Mouse (Mus musculus) embryonic facial prominence, embryonic 11.5 days (tissue): Measurements from ENCODE around the gene Ndufa3. TPM values are rescaled to one million over a fixed set of nuclear protein-coding genes. Genes with fewer than 3 reads are reported as not detected.

Experiments
- ATAC-seq: fragments of 200-750 bp; cut with Nextera tagmentation; replicated peaks from 2 replicates; pipeline ENCODE4 v1.8.0; 2017; ENCODE audit warnings: low read depth; ENCODE audit not compliant: insufficient number of reproducible peaks, low FRiP score, low TSS enrichment
- DNase-seq: peaks from one replicate; pipeline ENCODE4 v3.0.0-alpha.2; 2015; ENCODE audit warnings: low spot score
- H3K27ac ChIP-seq: fragments of 300-500 bp; sonication (generic); replicated peaks from 2 replicates; pipeline ENCODE4 v1.5.1; 2014; ENCODE audit warnings: mild to moderate bottlenecking, low read depth, low read length, control low read depth
- H3K27me3 ChIP-seq: fragments of 300-500 bp; sonication (generic); 2 replicates; pipeline ENCODE4 v1.6.1; 2014; ENCODE audit warnings: mild to moderate bottlenecking, low read length, moderate library complexity, mixed read lengths; ENCODE audit not compliant: control insufficient read depth, insufficient read depth
- H3K36me3 ChIP-seq: fragments of 300-500 bp; sonication (generic); replicated peaks from 2 replicates; pipeline ENCODE4 v1.6.1; 2014; ENCODE audit warnings: low read depth, mild to moderate bottlenecking, low read length, moderate library complexity, mixed read lengths; ENCODE audit not compliant: control insufficient read depth, insufficient read depth
- H3K4me1 ChIP-seq: fragments of 300-500 bp; sonication (generic); 2 replicates; pipeline ENCODE4 v1.6.1; 2014; ENCODE audit warnings: low read length, mixed read lengths; ENCODE audit not compliant: control insufficient read depth, insufficient read depth
- H3K4me2 ChIP-seq: fragments of 300-500 bp; sonication (generic); 2 replicates; pipeline ENCODE4 v1.6.1; 2014; ENCODE audit warnings: low read depth, mild to moderate bottlenecking, control low read depth, low read length, moderate library complexity
- H3K4me3 ChIP-seq: fragments of 300-500 bp; sonication (generic); 2 replicates; pipeline ENCODE4 v1.5.1; 2014; ENCODE audit warnings: low read depth, low read length, control low read depth
- H3K9ac ChIP-seq: fragments of 300-500 bp; sonication (generic); replicated peaks from 2 replicates; pipeline ENCODE4 v1.6.1; 2014; ENCODE audit warnings: mild to moderate bottlenecking, control low read depth, low read length
- H3K9me3 ChIP-seq: fragments of 300-500 bp; sonication (generic); replicated peaks from 2 replicates; pipeline ENCODE4 v1.6.1; 2016; ENCODE audit warnings: mild to moderate bottlenecking, low read length, inconsistent platforms, mixed read lengths; ENCODE audit not compliant: control insufficient read depth
- WGBS: fragments of 180-500 bp; shearing (Covaris S2); extraction: QIAGEN DNeasy Blood & Tissue Kit; methylation state at CpG from one replicate; pipeline ENCODE4 v1.1.7; 2014; 5-methylcytosine and 5-hydroxymethylcytosine counted together
- polyA plus RNA-seq: library from polyadenylated mRNA; unstranded; fragments of >200 nt; fragmentation: Nextera tagmentation; extraction: Ambion mirVana; gene quantifications from 2 replicates; pipeline ENCODE4 v1.2.1, GENCODE M21; 2014

Ndufa3 gene
- polyA plus RNA-seq, 1 experiment from 2014 or later: 296 TPM

- H3K4me3 ChIP-seq: no peak overlapping the region
- H3K9ac ChIP-seq: no peak overlapping the region
- H3K9me3 ChIP-seq: no peaks in the 10 kb centered on the region
- ATAC-seq (no peak), DNase-seq (no peak)
- no peak overlapping the region for H3K4me2 ChIP-seq
- no peaks in the 10 kb centered on the region for H3K4me1 ChIP-seq
- 74% methylated on average over 2 of the region's 2 CpGs for WGBS
- H3K27ac ChIP-seq: no peak overlapping the region
- H3K36me3 ChIP-seq: no peaks in the 10 kb centered on the region
- no peaks in the 10 kb centered on the region for H3K27me3 ChIP-seq
Measured at GRCm38 (mm10) chr7:3580029-3580428, 37.1 kb upstream of the Ndufa3 start.

GRCm38 (mm10) chr7:3585763-3586162 is 31.4 kb upstream of the Ndufa3 start:
- Histone ChIP-seq H3K27ac (no peak overlapping the region), H3K36me3 (no peaks in the 10 kb centered on the region), H3K4me2 (no peak overlapping the region), H3K9ac (no peak overlapping the region), H3K27me3 (no peaks in the 10 kb centered on the region), H3K4me3 (no peak overlapping the region), H3K9me3 (no peaks in the 10 kb centered on the region), H3K4me1 (no peaks in the 10 kb centered on the region)
- no peak for ATAC-seq
- DNase-seq: no peak
- 8% methylated on average over 6 of the region's 6 CpGs for WGBS

DNA sequence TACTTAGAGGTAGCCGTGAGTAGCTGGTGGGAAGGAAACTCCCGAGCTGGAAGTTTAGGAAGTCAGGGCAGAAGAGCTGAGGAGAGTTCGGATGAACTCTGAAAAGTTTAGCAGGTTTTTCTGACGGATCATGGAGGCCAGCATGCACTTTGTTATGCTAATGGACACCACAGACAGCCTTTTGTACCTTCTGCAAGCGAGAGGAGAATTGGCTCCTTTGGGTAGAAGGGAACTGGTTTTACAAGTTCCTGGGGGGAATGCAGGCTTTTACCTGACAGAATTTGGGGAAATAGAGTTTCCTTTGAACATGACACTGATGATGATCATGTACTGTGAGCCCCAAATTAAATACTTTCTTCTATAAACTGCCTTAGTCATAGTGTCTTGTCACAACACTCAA is 30.9 kb upstream of the Ndufa3 start:
- no peak overlapping the region for H3K27ac ChIP-seq
- DNase-seq (peak; percentile 29), ATAC-seq (no peak)
- no peaks in the 10 kb centered on the region for H3K9me3 ChIP-seq
- 4% methylated on average over 5 of the region's 5 CpGs for WGBS
- H3K4me2 ChIP-seq: no peak overlapping the region
- H3K9ac ChIP-seq: no peak overlapping the region
- H3K27me3 ChIP-seq: no peaks in the 10 kb centered on the region
- H3K4me3 ChIP-seq: no peak overlapping the region
- H3K4me1 ChIP-seq: no peaks in the 10 kb centered on the region
- H3K36me3 ChIP-seq: no peaks in the 10 kb centered on the region

DNA sequence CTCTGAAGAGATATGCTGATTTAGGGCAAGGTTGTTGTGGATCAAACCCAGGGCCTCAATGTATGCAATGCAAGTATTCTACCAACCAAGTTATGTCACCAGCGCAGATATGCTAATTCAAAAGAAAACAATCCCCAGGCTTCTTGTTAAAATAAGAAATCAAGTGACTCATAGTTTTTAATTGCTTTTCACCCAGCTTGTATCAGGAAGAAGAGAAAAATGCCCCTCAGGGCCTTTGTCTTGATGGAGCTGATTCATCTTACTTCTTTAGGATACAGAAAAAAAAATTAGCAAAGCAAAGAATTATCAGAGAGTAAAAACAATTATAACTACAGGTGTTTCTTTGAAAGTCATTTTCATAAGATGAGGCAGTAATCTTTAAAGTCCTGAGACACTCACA is 29.9 kb upstream of the Ndufa3 start:
- Histone ChIP-seq H3K36me3 (no peaks in the 10 kb centered on the region), H3K4me3 (no peak overlapping the region), H3K9ac (no peak overlapping the region), H3K27ac (no peak overlapping the region), H3K4me2 (no peak overlapping the region), H3K27me3 (no peaks in the 10 kb centered on the region), H3K9me3 (no peaks in the 10 kb centered on the region), H3K4me1 (no peaks in the 10 kb centered on the region)
- DNase-seq (no peak), ATAC-seq (no peak)
- WGBS: 60% methylated on average over 1 of the region's 1 CpGs

GRCm38 (mm10) chr7:3590550-3590949 is 26.6 kb upstream of the Ndufa3 start:
- Histone ChIP-seq H3K9me3 (no peaks in the 10 kb centered on the region), H3K4me2 (no peak overlapping the region), H3K36me3 (no peaks in the 10 kb centered on the region), H3K27me3 (no peaks in the 10 kb centered on the region), H3K27ac (no peak overlapping the region), H3K4me3 (no peak overlapping the region), H3K9ac (no peak overlapping the region), H3K4me1 (no peaks in the 10 kb centered on the region)
- ATAC-seq: no peak
- DNase-seq: no peak
- 90% methylated on average over 3 of the region's 3 CpGs for WGBS

- ATAC-seq (no peak), DNase-seq (no peak)
- WGBS: 88% methylated on average over 1 of the region's 1 CpGs
- no peak overlapping the region for H3K9ac ChIP-seq
- no peak overlapping the region for H3K4me2 ChIP-seq
- no peak overlapping the region for H3K4me3 ChIP-seq
- H3K36me3 ChIP-seq: no peaks in the 10 kb centered on the region
- no peaks in the 10 kb centered on the region for H3K27me3 ChIP-seq
- no peaks in the 10 kb centered on the region for H3K9me3 ChIP-seq
- no peaks in the 10 kb centered on the region for H3K4me1 ChIP-seq
- no peak overlapping the region for H3K27ac ChIP-seq
Measured at GRCm38 (mm10) chr7:3591534-3591933, 25.6 kb upstream of the Ndufa3 start.

GRCm38 (mm10) chr7:3593855-3594254 is 23.3 kb upstream of the Ndufa3 start:
- H3K4me3 ChIP-seq: no peak overlapping the region
- no peaks in the 10 kb centered on the region for H3K27me3 ChIP-seq
- ATAC-seq: no peak
- no peak for DNase-seq
- H3K27ac ChIP-seq: no peak overlapping the region
- no peaks in the 10 kb centered on the region for H3K4me1 ChIP-seq
- H3K9me3 ChIP-seq: no peaks in the 10 kb centered on the region
- H3K4me2 ChIP-seq: no peak overlapping the region
- no peak overlapping the region for H3K9ac ChIP-seq
- no peaks in the 10 kb centered on the region for H3K36me3 ChIP-seq

- Histone ChIP-seq H3K4me2 (no peak overlapping the region), H3K9me3 (no peaks in the 10 kb centered on the region), H3K27me3 (no peaks in the 10 kb centered on the region), H3K9ac (no peak overlapping the region), H3K27ac (no peak overlapping the region), H3K4me3 (no peak overlapping the region), H3K36me3 (no peaks in the 10 kb centered on the region), H3K4me1 (no peaks in the 10 kb centered on the region)
- DNase-seq: no peak
- ATAC-seq: no peak
- 29% methylated on average over 5 of the region's 5 CpGs for WGBS
Measured at GRCm38 (mm10) chr7:3594686-3595085, 22.5 kb upstream of the Ndufa3 start.

DNA sequence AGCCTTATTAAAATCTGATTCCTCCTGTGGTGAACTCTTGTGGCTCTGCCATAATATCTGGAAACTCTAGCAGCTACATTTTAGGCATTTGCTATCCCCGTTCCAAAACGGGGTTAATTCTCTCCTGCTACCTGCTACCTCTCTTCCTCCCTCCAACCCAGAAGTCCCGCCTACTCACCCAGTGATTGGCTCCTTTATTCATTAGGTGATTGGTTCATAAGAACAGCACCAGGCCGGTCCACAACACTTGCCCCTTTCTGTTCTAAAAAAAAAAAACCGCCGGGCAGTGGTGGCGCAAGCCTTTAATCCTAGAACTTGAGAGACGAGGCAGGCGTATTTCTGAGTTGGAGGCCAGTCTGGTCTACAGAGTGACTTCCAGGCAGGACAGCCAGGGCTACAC is 22.0 kb upstream of the Ndufa3 start:
- Histone ChIP-seq H3K9me3 (no peaks in the 10 kb centered on the region), H3K4me1 (no peaks in the 10 kb centered on the region), H3K36me3 (no peaks in the 10 kb centered on the region), H3K9ac (no peak overlapping the region), H3K4me2 (no peak overlapping the region), H3K27ac (no peak overlapping the region), H3K4me3 (no peak overlapping the region), H3K27me3 (no peaks in the 10 kb centered on the region)
- ATAC-seq: no peak
- DNase-seq: no peak
- 14% methylated on average over 9 of the region's 9 CpGs for WGBS
